Mouse (Mus musculus) lung, postnatal 25 days (tissue): ENCODE results near the gene Rab3gap1.
"Not testable (repeated sequence)": the region's sequence is repeated elsewhere in the genome, so short reads cannot be mapped to it uniquely, and the experiment has no call there.

Source experiments
- DNase-seq: peaks from one replicate; pipeline ENCODE4 v3.0.0; 2022; ENCODE audit warnings: low spot score

The Rab3gap1 gene

DNA sequence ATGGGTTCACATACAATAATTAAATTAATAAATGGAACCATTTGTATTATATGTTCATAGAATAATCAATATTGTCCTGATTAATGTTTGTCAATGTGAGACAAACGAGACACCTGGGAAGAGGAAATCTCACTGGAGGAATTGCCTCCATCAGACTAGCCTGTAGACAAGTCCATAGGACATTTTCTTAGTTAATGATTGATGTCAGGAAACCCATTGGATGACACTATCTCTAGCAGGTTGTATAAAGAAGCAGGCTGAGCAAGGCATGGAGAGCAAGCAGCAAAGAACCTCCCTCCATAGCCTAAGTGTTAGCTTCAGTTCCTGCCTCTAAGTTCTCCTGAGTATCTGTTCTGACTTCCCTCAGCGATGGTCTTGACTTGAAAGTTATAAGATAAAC is 64.8 kb downstream of the Rab3gap1 start:
- no peak for DNase-seq

DNA sequence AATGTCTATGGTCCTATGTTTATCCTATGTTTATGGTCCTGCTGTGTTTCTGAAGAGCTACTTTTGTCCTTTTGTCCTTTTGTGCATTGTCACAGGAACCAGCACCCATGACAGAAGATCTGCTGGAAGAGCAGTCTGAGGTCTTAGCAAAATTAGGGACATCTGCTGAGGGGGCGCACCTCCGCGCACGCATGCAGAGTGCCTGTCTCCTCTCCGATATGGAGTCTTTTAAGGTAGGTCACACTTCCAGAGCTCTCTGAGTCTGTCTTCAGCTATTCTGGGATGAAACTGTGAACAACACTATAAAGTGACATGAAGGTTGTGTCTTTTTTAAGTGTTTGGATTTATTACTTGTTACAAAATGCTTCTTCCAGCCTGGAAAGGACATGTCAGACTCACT is 65.7 kb downstream of the Rab3gap1 start:
- DNase-seq: no peak

DNA sequence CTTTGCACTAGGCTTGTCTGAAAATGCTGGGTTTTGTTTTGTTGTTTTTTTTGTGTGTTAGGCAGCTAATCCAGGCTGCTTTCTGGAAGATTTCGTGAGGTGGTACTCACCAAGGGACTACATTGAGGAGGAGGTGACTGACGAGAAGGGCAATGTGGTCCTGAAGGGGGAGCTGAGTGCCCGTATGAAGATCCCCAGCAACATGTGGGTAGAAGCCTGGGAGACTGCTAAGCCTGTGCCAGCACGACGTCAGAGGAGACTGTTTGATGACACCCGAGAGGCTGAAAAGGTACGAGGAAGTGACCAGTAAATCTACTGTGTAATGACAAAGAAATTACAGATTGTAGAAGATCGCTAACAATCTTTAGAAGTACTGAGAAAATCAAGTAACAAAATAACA is 68.7 kb downstream of the Rab3gap1 start:
- no peak for DNase-seq

DNA sequence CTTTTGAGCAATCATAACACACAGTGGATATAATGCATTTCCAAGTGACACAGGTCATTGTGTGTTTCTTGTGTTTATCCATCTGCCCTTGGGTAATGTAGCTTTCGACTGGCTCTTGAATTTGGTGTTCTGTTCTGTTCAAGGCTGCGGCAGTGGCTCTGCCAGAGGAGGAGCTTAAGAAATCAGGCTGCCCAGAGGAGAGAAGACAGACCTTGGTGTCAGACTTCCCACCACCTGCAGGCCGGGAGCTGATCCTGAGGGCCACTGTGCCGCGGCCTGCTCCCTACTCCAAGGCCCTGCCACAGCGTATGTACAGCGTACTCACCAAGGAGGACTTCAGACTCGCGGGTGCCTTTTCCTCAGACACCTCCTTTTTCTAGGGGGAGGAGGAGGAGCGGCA is 73.7 kb downstream of the Rab3gap1 start:
- DNase-seq: no peak

DNA sequence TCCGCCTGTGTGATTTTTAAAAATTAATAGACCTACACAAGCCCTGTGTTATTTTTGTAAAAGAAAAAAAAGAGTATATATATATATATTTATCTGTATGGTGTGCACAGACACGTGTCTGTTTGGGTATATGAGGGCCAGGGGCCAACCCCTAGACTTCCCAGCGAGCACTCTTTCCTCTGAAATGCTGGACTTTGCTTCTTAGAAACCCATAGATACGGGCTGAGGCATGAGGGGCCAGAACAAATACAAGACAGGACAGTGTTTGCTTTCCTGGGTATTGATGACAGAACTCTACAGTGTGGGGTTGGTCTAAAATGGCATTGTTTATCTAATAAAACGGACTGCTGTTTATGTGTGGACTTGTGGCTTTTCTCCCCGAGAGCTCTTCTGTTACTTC is 74.9 kb downstream of the Rab3gap1 start:
- DNase-seq: no peak

DNA sequence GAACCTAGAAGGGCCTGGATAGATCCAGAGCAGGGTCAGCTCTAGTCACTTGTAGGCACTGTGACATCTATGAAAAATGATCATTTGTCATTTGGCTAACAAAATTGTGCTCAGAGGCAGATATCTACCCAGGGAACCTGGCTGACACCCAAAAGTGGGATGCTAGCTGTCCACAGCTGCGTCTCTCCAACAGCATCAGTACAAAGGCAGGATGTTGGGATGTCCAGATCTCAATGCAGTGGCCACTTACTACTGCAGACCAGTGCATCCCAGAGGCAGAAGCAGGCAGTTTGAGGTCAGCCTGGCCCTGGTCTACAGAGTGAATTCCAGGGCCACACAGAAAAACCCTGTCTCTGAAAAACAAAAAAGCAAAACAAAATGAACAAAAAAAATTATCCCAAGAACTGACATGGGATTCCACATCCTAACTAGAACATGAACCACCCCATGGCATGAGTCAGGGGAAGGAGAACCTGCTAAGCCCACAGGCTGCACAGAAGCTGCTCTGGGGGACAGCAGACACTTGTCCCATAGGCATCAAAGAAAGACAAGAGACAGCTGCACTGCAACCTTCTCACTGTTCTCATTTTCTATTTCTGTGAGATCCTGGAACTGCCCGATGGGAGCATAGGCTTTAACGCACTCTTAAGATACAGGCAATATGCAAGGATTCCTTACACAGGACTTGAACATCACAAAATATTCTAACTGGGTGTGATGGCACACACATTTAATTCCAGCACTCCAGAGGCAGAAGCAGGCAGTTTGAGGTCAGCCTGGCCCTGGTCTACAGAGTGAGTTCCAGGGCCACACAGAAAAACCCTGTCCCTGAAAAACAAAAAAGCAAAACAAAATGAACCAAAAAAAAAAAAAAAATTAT is 77.4 kb downstream of the Rab3gap1 start:
- no peak for DNase-seq

DNA sequence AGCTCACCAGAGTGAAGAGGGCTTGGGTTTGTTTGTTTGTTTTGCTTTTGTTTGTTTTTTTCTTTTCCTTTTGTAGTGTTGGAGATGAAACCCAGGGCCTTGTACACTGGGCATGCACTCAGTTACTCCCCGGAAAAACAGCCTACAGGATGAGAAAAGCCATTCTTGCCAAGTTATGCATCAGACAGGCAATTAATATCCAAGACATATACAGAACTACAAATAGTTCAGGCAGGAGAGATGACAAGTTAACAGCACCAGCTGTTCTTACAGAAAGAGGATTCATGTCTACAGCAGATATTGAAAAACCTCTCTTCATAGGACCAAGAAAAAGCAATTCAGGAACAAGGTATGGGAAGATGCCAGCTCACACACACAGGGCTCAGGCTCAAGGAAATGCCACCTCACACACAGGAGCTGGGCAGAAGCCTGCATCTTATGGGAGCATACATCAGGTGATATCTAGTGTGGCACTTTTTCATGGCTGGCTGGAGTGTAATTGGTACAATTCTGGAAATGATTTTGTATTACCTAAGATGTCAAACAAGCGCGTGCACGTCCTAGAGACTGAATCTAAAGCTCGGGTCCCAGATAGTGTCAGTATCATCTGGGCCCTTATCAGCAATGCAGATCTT is 78.2 kb downstream of the Rab3gap1 start:
- DNase-seq: no peak

DNA sequence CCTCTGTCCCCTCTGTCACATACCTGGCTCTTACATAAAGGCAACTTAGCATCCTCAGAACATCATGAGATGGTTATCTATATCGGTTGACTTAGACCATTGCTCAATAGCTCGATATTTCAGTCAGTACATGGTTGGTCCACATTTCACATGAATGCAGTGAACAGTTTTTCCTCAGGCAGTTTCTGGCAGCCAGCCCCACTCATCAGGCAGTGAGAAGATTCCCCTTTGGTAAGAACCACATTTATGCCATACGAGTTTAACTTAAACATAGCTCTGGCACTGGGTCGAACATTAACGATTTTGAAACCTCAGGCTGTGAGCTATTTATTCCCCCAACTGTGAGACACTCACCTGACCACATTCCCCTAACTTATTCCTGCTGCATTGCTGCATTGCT is 80.2 kb downstream of the Rab3gap1 start:
- DNase-seq: no peak

DNA sequence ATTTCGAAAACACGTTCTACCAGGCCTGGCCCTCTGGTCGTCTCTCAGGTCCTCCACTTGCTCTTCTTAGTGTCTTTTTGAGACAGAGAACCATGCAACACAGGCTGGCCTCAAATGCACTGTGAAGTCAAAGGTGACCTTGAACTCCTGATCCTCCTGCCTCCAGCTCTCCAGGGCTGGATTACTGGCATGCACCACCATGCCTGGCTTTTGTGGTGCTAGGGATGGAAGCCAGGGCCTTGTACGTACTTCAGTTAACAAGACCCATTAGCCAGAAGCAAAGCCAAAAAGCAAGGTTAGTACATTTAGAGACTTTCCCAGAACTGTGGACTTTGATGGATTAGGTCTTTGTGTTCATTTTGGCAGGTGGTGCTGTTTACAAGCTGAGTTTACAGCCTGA is 83.7 kb downstream of the Rab3gap1 start:
- DNase-seq: no peak

DNA sequence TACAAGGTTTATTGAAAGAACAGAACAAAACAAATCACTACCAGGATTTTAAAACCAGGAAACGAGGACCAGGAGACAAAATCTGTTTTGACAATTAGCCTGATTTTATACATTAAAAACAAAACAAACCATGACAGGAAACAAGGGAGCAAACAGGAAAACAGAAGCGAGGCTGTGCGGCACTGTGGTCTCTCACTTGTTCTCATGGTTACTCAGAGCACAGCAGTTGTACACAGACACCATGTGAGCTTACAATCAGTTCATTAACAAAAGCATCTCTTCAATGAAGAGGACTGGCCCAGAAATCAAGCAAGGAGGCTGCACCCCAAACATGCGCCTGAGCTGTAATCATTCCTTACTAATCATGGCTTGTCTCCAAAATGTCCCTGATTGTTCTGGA is 85.6 kb downstream of the Rab3gap1 start:
- DNase-seq: not testable (repeated sequence)

DNA sequence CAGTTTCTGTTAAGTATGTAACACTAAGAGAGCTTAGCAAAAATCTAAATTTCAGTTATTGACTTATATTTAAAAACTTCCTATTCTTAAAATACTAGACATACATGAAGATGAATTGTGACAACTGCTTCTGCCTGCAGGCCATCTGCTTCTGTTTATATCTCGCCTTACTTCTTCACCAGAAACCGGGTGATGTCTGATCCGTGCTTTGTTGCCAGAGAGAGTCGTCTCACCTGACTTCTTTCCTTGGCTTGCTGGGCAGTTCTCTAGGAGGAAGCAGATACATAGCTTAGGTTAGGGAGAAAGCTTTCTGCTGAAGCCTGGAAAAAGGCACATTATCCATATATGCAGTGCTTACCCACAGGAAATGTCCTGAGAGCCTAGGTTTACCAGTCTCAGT is 86.2 kb downstream of the Rab3gap1 start:
- DNase-seq: no peak

DNA sequence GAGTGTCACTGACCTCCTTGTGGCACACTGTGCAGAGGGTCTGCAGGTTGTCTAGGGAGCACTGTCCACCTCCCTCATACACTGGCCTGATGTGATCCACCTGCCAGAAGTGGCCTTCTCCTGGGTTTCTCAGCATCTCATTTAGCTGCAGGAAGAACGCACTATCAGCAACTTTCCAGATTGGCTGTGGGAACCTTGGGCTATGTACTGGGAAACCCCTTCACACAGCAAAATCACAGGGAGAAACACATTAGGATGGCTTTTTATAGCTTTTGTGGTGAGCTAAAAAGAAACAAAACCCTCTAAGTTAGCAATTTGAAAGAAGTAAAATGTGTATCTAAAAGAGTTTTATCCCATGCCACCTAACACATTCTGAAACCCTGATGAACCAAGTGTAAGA is 88.0 kb downstream of the Rab3gap1 start:
- no peak for DNase-seq

DNA sequence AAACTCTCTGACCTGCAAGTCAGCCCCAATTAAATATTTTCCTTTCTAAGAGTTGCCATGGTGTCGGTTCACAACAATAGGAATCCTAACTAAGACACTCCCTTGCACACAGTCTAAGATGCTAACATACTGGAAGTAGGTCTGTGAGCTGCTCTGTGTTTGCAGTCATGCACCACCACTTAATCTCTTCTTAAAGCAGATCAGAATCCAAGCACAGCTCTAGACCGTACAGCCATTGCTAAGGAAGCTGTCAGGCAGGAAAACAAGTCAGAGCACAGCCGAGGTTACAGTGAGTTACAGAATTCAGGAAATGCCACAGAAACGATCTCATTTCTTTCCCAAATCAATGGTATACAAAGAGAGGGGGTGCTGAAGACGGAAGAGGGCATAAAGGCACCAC is 90.2 kb downstream of the Rab3gap1 start:
- no peak for DNase-seq

DNA sequence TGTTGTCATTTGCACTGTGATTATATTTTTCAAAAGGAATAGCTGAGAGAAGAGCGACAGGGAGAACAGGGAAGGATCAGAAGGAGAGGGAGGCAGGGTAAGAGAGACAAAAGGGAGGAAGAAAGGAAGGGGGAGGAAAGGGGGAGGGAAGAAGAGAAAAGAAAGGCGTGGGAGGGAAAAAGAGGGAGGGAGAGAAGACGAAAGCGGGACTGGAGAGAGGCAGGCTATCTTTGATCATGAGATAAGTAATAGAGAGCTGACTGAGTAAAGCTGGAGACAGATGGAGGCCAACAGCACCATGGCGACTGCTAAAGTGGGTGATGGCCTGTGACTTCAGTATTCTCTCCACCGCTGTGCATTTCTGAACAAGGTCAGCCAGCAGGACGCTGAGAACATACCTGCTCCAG is 90.7 kb downstream of the Rab3gap1 start:
- no peak for DNase-seq

DNA sequence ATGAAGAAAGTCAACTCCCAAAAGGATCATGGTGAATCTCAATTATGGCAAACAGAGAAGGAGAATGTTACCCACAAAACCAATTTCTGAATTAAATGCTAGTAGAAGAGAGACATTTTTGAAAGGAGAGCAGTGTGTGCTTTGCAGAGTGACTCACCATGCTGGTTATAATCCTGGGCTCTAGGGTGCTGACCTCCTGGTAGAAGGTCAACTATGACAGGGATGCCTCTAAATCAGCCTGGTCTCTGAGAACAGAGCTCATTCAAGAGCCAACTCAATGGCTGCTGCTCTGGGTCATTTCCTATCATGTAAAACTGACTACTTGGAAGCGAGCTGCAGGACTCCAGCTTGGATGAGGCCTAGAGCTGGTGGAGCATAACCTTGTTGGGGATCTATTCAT is 92.6 kb downstream of the Rab3gap1 start:
- DNase-seq: no peak

DNA sequence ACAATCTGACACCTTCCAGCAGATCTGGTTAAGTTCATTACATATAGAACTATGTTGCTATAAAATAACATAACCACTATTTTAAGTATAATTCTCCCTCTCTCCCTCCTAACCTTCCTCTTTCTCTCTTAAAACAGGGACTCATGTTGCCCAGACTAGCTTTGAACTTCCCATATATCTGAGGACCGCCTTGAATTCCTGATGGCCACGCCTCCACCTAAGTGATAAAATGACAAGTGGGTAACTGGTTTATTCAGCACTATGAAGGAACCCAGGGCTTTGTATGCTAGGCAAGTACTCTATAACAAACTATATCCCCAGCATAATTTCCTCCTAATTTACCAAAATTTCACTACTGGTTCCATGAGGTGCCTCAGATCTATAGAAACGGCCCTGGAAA is 94.8 kb downstream of the Rab3gap1 start:
- DNase-seq: no peak

DNA sequence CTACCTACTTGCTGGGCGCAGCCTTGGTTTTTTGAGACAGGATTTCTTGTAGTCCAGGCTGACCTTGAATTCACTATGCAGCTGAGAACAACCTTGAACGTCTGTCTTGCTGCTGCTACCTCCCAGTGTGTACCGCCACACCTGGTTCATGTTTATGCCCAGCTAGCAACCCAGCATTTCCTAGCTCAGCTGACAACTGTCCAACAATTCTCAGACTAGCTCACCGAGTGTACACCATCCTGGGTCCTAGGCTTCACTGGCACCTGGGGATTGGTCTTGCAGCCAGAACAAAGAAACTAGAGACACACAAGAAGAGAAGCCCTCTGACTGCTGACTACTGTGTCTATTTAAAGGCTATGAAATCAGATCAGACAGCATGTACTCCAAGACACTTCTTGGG is 102.3 kb downstream of the Rab3gap1 start:
- no peak for DNase-seq

DNA sequence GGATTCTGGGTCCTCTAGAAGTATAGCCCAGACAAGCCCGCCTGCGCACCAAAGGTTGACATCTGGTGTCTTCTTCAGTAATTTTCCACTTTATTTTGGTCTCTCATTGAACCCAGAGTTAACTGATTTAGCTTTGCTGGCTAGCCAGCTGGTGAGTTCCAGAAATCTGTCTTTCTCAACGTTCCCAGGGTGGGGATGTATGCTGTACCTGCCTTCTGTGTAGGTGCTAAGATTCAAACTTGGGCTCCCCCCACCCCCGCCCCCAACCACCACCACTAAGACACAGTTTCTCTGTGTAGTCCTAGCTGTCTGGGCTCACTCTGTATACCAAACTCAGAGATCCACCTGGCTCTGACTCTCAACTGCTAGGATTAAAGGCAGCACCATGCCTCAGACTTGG is 105.5 kb downstream of the Rab3gap1 start:
- no peak for DNase-seq

DNA sequence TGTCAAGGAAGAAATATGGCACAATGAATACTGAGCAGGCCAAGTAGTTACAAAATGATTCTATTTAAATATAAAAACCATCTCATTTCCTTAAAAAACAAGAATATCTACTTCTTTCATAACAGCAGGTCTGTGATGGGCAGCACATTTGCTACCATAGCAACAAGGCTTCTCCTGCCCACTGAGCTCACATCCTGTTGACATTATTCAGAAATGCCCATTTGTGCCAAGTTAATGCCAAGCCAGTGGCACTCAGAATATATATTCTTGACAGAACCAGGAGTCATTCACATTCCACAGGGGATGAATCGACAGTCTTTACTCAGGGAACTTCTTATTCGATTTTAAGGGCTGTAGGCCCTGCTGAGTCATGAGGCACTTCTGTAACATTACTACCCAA is 107.1 kb downstream of the Rab3gap1 start:
- DNase-seq: no peak

DNA sequence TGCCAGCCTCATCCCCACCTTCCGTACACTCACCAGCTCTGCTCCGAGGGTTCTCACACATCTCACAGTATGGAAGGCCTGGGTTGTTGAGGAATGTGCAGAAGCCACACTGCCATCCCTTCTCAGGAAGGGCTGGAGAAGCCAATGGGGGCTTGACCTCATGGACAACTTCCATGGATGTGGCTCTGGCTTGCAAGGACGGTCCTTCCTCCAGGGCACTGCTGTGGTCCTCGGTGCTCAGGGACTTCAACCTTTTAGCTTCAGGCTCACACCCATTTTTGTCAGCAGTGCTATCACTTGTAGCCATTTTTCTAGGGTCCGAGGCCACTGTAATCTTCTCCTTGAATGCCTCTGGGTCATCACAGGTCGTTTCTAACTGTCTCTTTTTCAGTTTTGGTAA is 107.5 kb downstream of the Rab3gap1 start:
- DNase-seq: no peak

DNA sequence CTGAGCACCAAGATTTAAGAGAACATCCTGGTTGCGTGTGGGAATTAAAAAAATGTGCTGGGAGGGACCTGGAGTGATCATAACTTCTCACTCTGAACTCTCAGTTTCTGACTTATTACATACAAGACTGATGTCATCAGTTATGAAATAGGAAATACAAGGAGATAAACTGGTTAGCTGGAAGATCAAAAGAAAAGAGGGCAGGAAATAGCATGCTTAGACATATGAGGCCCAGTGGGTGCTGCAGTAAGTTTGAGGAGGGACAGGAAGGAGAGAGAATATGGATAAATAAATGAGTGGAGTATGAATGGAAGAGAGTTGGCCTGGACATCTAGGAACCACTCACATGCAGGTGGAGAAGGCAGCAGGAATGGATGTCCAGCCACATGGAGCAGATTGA is 109.6 kb downstream of the Rab3gap1 start:
- DNase-seq: no peak

DNA sequence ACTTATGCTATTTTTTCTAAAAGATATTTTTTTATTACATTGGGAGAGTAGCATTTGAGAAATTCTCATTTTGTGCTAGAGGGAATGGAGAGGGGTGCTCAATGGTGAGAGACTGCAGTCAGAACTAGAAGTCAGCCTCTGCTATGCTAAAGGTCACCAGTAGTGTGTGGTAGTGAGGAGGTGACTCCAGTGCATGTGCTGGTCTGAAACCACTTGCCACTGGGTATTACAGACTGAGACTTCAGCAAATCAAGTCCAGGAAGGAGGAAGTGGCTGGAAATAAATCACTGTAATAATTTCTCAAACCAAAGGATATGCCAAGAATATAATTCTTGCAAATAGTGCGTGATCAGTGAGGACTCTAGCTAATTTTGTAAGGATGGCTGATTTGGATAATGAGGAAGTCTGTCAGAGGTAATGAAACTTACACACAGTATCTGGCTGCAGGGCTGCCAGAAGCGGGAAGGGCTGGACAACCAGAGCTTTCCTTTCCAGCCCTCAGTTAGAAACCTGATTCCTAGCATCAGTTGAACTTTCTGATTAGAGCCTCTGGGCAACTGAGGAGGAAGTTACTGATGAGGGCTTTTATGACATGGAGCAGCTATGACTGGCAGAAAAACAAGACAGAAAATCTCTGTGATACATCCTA is 112.5 kb downstream of the Rab3gap1 start:
- DNase-seq: no peak

DNA sequence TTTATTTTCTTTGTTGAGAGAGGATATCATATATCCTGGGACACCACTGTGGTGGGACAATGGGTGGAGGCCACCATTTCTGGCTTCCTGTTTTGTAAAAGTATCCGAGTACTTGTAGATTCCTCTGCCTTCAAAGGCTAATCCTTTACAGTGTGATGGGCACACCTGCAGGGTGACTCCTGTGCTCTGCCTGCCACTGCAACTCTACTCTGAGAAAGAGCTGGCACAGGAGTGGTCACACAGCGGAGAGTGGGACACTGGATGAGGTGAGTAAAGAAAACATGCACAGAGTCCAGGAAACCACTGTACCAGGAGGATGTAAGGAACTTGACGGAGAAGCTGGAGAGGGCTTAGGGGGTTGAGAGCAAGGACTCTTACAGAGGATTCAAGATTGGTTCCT is 113.7 kb downstream of the Rab3gap1 start:
- DNase-seq: no peak
